Mouse (Mus musculus) bone marrow, adult 2 months (tissue): ENCODE data around the gene Tsen15.

Source experiments
- CTCF ChIP-seq: fragments of 200-500 bp; IDR thresholded peaks from 2 replicates; pipeline ENCODE4 v1.5.1; 2011; ENCODE audit warnings: low read length, control low read depth; ENCODE audit not compliant: control insufficient read depth, insufficient read depth
- POLR2A ChIP-seq: fragments of 200-500 bp; IDR thresholded peaks from 2 replicates; pipeline ENCODE4 v1.6.1; 2011; ENCODE audit warnings: low read depth, mild to moderate bottlenecking, control low read depth, low read length, borderline replicate concordance; ENCODE audit not compliant: control insufficient read depth

- TF ChIP-seq CTCF (no peak), POLR2A (no peak)
Observed at GRCm38 (mm10) chr1:152422295-152422694, 35.8 kb upstream of the Tsen15 start.
